ENCODE assay signal across 13 mouse cellular contexts in genomic region chr16:31255685-31256084, GRCm38 (mm10).
"Had no signal": no experiment of that assay in that cellular context is flagged by ENCODE, and none has a peak within 500 bp of the region (broad histone marks: within the 10 kb centered on the region; RNA-seq: fewer than 3 reads in every experiment).

No protein-coding gene starts in this region.

- H3K9ac ChIP-seq: kidney, embryonic 15.5 days; liver, embryonic 13.5 days; liver, postnatal 0 days; lung, embryonic 15.5 days; midbrain, embryonic 13.5 days; neural tube, embryonic 12.5 days; stomach, embryonic 15.5 days had no signal

- H3K4me3 ChIP-seq: kidney, embryonic 15.5 days; liver, embryonic 13.5 days; lung, embryonic 15.5 days; midbrain, embryonic 13.5 days; neural tube, embryonic 12.5 days; stomach, embryonic 15.5 days had no signal

- H3K27ac ChIP-seq: kidney, embryonic 15.5 days; liver, embryonic 13.5 days; lung, embryonic 15.5 days; midbrain, embryonic 13.5 days; neural tube, embryonic 12.5 days; stomach, embryonic 15.5 days had no signal

- H3K4me2 ChIP-seq: kidney, embryonic 15.5 days; liver, embryonic 13.5 days; lung, embryonic 15.5 days; midbrain, embryonic 13.5 days; neural tube, embryonic 12.5 days; stomach, embryonic 15.5 days had no signal

- ATAC-seq: liver, postnatal 0 days; midbrain, embryonic 13.5 days had no signal

- H3K9me3 ChIP-seq: kidney, embryonic 15.5 days; liver, embryonic 13.5 days; lung, embryonic 15.5 days; midbrain, embryonic 13.5 days; neural tube, embryonic 12.5 days; stomach, embryonic 15.5 days had no signal

- H3K4me1 ChIP-seq: kidney, embryonic 15.5 days; lung, embryonic 15.5 days; midbrain, embryonic 13.5 days; neural tube, embryonic 12.5 days; stomach, embryonic 15.5 days had no signal

- H3K27me3 ChIP-seq: kidney, embryonic 15.5 days; liver, embryonic 13.5 days; lung, embryonic 15.5 days; midbrain, embryonic 13.5 days; neural tube, embryonic 12.5 days; stomach, embryonic 15.5 days had no signal

- DNase-seq: kidney, adult 2 months; kidney, postnatal 14 days; left cerebral cortex, postnatal 4 days; liver, embryonic 13.5 days; liver, postnatal 0 days; lung, postnatal 14 days; right cerebral cortex, postnatal 14 days; thymus, postnatal 4 days had no signal
